In the genomic region with DNA sequence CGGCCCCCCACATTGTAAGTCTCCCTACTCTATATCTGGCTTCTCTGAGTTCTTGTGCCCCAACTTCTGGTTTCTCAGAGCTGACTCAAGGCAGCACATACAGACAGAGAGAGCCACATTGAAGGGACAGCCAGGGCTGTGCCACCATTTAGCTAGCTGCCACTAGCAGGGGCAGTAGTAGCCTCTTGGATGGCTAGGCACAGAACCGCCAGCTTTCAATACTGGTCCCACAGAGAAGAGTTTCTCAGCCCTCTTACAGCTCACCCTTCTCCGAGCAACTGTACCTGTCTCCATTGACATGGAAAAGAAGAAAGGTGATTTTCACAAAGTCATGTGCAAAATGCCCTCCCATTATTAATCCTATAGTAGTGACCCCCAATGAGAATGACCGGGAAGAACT, we compare ENCODE assay signal across 25 mouse cellular contexts. TPM values are rescaled to one million over a fixed set of nuclear protein-coding genes. Genes with fewer than 3 reads are reported as not detected.
DNase-seq lines count a peak whose midpoint lies in the region; ATAC-seq and TF ChIP-seq lines count a peak whose summit lies in the region.
"Had no signal": no experiment of that assay in that cellular context is flagged by ENCODE, and none has a peak within 500 bp of the region (broad histone marks: within the 10 kb centered on the region; RNA-seq: fewer than 3 reads in every experiment).

No protein-coding gene starts in this region.

- H3K27ac ChIP-seq in forebrain, embryonic 12.5 days = peak overlapping the region; percentile 75
- H3K27ac ChIP-seq in forebrain, postnatal 0 days (ENCODE audit: low read depth, low read length) = no peak overlapping the region
- peak overlapping the region; percentile 67; the same call in 1 of the 2 replicates for H3K27ac ChIP-seq in hindbrain, embryonic 11.5 days (ENCODE audit: low read depth, low read length)
- H3K27ac ChIP-seq in midbrain, embryonic 14.5 days (replicated peaks; ENCODE audit: low read depth, low read length) = peak overlapping the region; percentile 74
- H3K27ac ChIP-seq: intestine, embryonic 15.5 days; limb, embryonic 10.5 days had no signal

- H3K9ac ChIP-seq in forebrain, embryonic 12.5 days = no peak overlapping the region
- H3K9ac ChIP-seq in forebrain, postnatal 0 days = no peak overlapping the region
- no peak overlapping the region for H3K9ac ChIP-seq in hindbrain, embryonic 11.5 days (ENCODE audit: low read depth, low read length)
- H3K9ac ChIP-seq in midbrain, embryonic 14.5 days (replicated peaks; ENCODE audit: low read length) = no peak overlapping the region
- H3K9ac ChIP-seq: intestine, embryonic 15.5 days had no signal

- DNase-seq in forebrain, postnatal 0 days = no peak
- peak; percentile 29 for DNase-seq in brain, embryonic 14.5 days (ENCODE audit: low read depth)
- no peak for DNase-seq in hindbrain, embryonic 11.5 days (ENCODE audit: low spot score)
- peak; percentile 14 for DNase-seq in midbrain, embryonic 14.5 days
- DNase-seq in urinary bladder, postnatal 36 days (ENCODE audit: low spot score in 2 of 2) = no peak
- no peak for DNase-seq in lung, postnatal 25 days (ENCODE audit: low spot score)
- DNase-seq: adrenal gland, postnatal 14 days; heart, postnatal 10 days; kidney, adult 9 months; kidney, postnatal 36 days; lung, adult 18-20 months; lung, postnatal 14 days; spleen, adult 18-20 months; thymus, postnatal 25 days had no signal

- no peak for ATAC-seq in forebrain, embryonic 12.5 days (ENCODE audit: low FRiP score)
- no peak for ATAC-seq in forebrain, postnatal 0 days
- ATAC-seq in hindbrain, embryonic 11.5 days (ENCODE audit: low FRiP score) = no peak
- ATAC-seq in midbrain, embryonic 14.5 days (ENCODE audit: low FRiP score, low TSS enrichment) = no peak
- no peak for ATAC-seq in erythroid progenitor cell, adult 5-6 weeks (replicated peaks; ENCODE audit: low FRiP score, poor library complexity, severe bottlenecking)
- ATAC-seq: activated CD4-positive, CD25-positive, alpha-beta regulatory T cell, adult 4 months had no signal

- TF ChIP-seq CTCF in forebrain, postnatal 0 days (IDR thresholded peaks at IDR 0.05; ENCODE audit: low read depth) = no peak
- no peak for TF ChIP-seq CTCF in brain, embryonic 14.5 days (IDR thresholded peaks at IDR 0.05; ENCODE audit: borderline replicate concordance, extremely low read depth, insufficient read depth, insufficient read length)

- H3K27me3 ChIP-seq in forebrain, embryonic 12.5 days = no peaks in the 10 kb centered on the region
- no peaks in the 10 kb centered on the region for H3K27me3 ChIP-seq in forebrain, postnatal 0 days (ENCODE audit: insufficient read depth, low read length)
- H3K27me3 ChIP-seq in hindbrain, embryonic 11.5 days (ENCODE audit: control insufficient read depth, insufficient read depth, low read length) = no peaks in the 10 kb centered on the region
- H3K27me3 ChIP-seq in midbrain, embryonic 14.5 days (ENCODE audit: control insufficient read depth, insufficient read depth, low read length) = no peaks in the 10 kb centered on the region
- H3K27me3 ChIP-seq: intestine, embryonic 15.5 days had no signal

- H3K4me3 ChIP-seq in forebrain, embryonic 12.5 days (replicated peaks) = no peak overlapping the region
- H3K4me3 ChIP-seq in forebrain, postnatal 0 days (ENCODE audit: low read depth, low read length) = no peak overlapping the region
- no peak overlapping the region for H3K4me3 ChIP-seq in hindbrain, embryonic 11.5 days (ENCODE audit: low read depth, low read length)
- no peak overlapping the region for H3K4me3 ChIP-seq in midbrain, embryonic 14.5 days (replicated peaks; ENCODE audit: low read depth, low read length)
- H3K4me3 ChIP-seq: intestine, embryonic 15.5 days; limb, embryonic 10.5 days had no signal

- no peaks in the 10 kb centered on the region for H3K36me3 ChIP-seq in forebrain, embryonic 12.5 days (replicated peaks)
- no peaks in the 10 kb centered on the region for H3K36me3 ChIP-seq in forebrain, postnatal 0 days (ENCODE audit: insufficient read depth)
- no peaks in the 10 kb centered on the region for H3K36me3 ChIP-seq in hindbrain, embryonic 11.5 days (ENCODE audit: control insufficient read depth, insufficient read depth, low read length)
- no peaks in the 10 kb centered on the region for H3K36me3 ChIP-seq in midbrain, embryonic 14.5 days (ENCODE audit: control insufficient read depth, insufficient read depth, low read length)
- H3K36me3 ChIP-seq: G1E; intestine, embryonic 15.5 days; limb, embryonic 10.5 days had no signal

- peaks cover 23% of the 10 kb centered on the region for H3K4me1 ChIP-seq in forebrain, embryonic 12.5 days
- H3K4me1 ChIP-seq in forebrain, postnatal 0 days (ENCODE audit: insufficient read depth) = peaks cover 14% of the 10 kb centered on the region
- H3K4me1 ChIP-seq in hindbrain, embryonic 11.5 days (replicated peaks; ENCODE audit: control insufficient read depth, insufficient read depth, low read length) = no peaks in the 10 kb centered on the region
- H3K4me1 ChIP-seq in midbrain, embryonic 14.5 days (ENCODE audit: control insufficient read depth, insufficient read depth, low read length) = peaks cover 27% of the 10 kb centered on the region; the same call in 1 of the 2 replicates
- H3K4me1 ChIP-seq: limb, embryonic 10.5 days had no signal

- H3K4me2 ChIP-seq in forebrain, embryonic 12.5 days = no peak overlapping the region
- no peak overlapping the region; the same call in 1 of the 2 replicates for H3K4me2 ChIP-seq in forebrain, postnatal 0 days (ENCODE audit: low read depth)
- no peak overlapping the region for H3K4me2 ChIP-seq in hindbrain, embryonic 11.5 days (replicated peaks; ENCODE audit: low read depth, low read length)
- H3K4me2 ChIP-seq in midbrain, embryonic 14.5 days (ENCODE audit: low read length) = no peak overlapping the region
- H3K4me2 ChIP-seq: heart, embryonic 11.5 days had no signal

- WGBS in forebrain, embryonic 12.5 days = 86% methylated on average over 4 of the region's 4 CpGs
- WGBS in forebrain, postnatal 0 days = 84% methylated on average over 4 of the region's 4 CpGs
- 93% methylated on average over 4 of the region's 4 CpGs for WGBS in hindbrain, embryonic 11.5 days
- 81% methylated on average over 4 of the region's 4 CpGs for WGBS in midbrain, embryonic 14.5 days

- no peak for TF ChIP-seq POLR2A in brain, embryonic 14.5 days (IDR thresholded peaks at IDR 0.05; ENCODE audit: borderline replicate concordance, extremely low read depth, insufficient read depth, insufficient read length, poor library complexity, severe bottlenecking)

- no peaks in the 10 kb centered on the region for H3K9me3 ChIP-seq in forebrain, embryonic 12.5 days
- no peaks in the 10 kb centered on the region for H3K9me3 ChIP-seq in forebrain, postnatal 0 days (ENCODE audit: low read length)
- no peaks in the 10 kb centered on the region for H3K9me3 ChIP-seq in hindbrain, embryonic 11.5 days (ENCODE audit: control insufficient read depth, low read length)
- no peaks in the 10 kb centered on the region for H3K9me3 ChIP-seq in midbrain, embryonic 14.5 days (ENCODE audit: control insufficient read depth, low read length)
- H3K9me3 ChIP-seq: G1E; intestine, embryonic 15.5 days; limb, embryonic 10.5 days had no signal

RNA-seq across cellular contexts. Expression of gene C2cd4b, which starts 35.4 kb away (rescaled TPM):
- polyA plus RNA-seq in forebrain, embryonic 12.5 days (2016; fragmentation: Nextera tagmentation; extraction: Ambion mirVana) = 0.22 and 0.35 TPM in 2 replicates
- total RNA-seq in forebrain, postnatal 0 days (2014; rRNA removed) = 0.92 and 1.00 TPM in 2 replicates
- 2.4 and 3.0 TPM in 2 replicates for polyA plus RNA-seq in forebrain, postnatal 0 days (2015; fragmentation: Nextera tagmentation; extraction: Ambion mirVana)
- polyA plus RNA-seq in brain, embryonic 14.5 days (2012; rRNA removed) = 0.53 and 1.2 TPM in 2 replicates
- polyA plus RNA-seq in hindbrain, embryonic 11.5 days (2014; fragmentation: Nextera tagmentation; extraction: Ambion mirVana) = 0.11 TPM in 1 of 2 replicates, not detected in the other
- 0.71 and 1.1 TPM in 2 replicates for polyA plus RNA-seq in midbrain, embryonic 14.5 days (2014; fragmentation: Nextera tagmentation; extraction: Ambion mirVana)
- total RNA-seq in erythroid progenitor cell, adult 5-6 weeks (2015; ENCODE audit: low replicate concordance) = not detected in 2 replicates
- not detected in 2 replicates for total RNA-seq in erythroid progenitor cell, adult 5-6 weeks (2017; ENCODE audit: low replicate concordance)
- total RNA-seq: G1E; gastrocnemius, adult 18-20 months; granulocyte monocyte progenitor cell, adult 5-6 weeks; liver, adult 2 months; megakaryocyte-erythroid progenitor cell, adult 5-6 weeks had no signal
- polyA plus RNA-seq: activated CD4-positive, CD25-positive, alpha-beta regulatory T cell, adult 4 months; G1E; liver, adult 2 months had no signal

RNA-seq across cellular contexts. Expression of gene C2cd4a, which starts 37.5 kb away (rescaled TPM):
- not detected in 2 replicates for polyA plus RNA-seq in forebrain, embryonic 12.5 days (2016; fragmentation: Nextera tagmentation; extraction: Ambion mirVana)
- 0.14 and 0.15 TPM in 2 replicates for total RNA-seq in forebrain, postnatal 0 days (2014; rRNA removed)
- 0.33 and 0.46 TPM in 2 replicates for polyA plus RNA-seq in forebrain, postnatal 0 days (2015; fragmentation: Nextera tagmentation; extraction: Ambion mirVana)
- polyA plus RNA-seq in brain, embryonic 14.5 days (2012; rRNA removed) = 0.42 and 0.52 TPM in 2 replicates
- polyA plus RNA-seq in hindbrain, embryonic 11.5 days (2014; fragmentation: Nextera tagmentation; extraction: Ambion mirVana) = not detected in 2 replicates
- 0.42 and 0.61 TPM in 2 replicates for polyA plus RNA-seq in midbrain, embryonic 14.5 days (2014; fragmentation: Nextera tagmentation; extraction: Ambion mirVana)
- not detected in 2 replicates for total RNA-seq in erythroid progenitor cell, adult 5-6 weeks (2015; ENCODE audit: low replicate concordance)
- not detected in 2 replicates for total RNA-seq in erythroid progenitor cell, adult 5-6 weeks (2017; ENCODE audit: low replicate concordance)
- total RNA-seq: adrenal gland, postnatal 14 days; gastrocnemius, adult 18-20 months; granulocyte monocyte progenitor cell, adult 5-6 weeks; heart, postnatal 10 days; liver, adult 2 months; megakaryocyte-erythroid progenitor cell, adult 5-6 weeks had no signal
- polyA plus RNA-seq: activated CD4-positive, CD25-positive, alpha-beta regulatory T cell, adult 4 months had no signal

RNA-seq across cellular contexts. Expression of gene Vps13c, which starts 45.5 kb away (rescaled TPM):
- polyA plus RNA-seq in forebrain, embryonic 12.5 days (2016; fragmentation: Nextera tagmentation; extraction: Ambion mirVana) = 7.4 and 8.8 TPM in 2 replicates
- 20.9 and 22.9 TPM in 2 replicates for total RNA-seq in forebrain, postnatal 0 days (2014; rRNA removed)
- 2.8 and 4.6 TPM in 2 replicates for polyA plus RNA-seq in forebrain, postnatal 0 days (2015; fragmentation: Nextera tagmentation; extraction: Ambion mirVana)
- polyA plus RNA-seq in brain, embryonic 14.5 days (2012; rRNA removed) = 19.2 and 20.7 TPM in 2 replicates
- polyA plus RNA-seq in hindbrain, embryonic 11.5 days (2014; fragmentation: Nextera tagmentation; extraction: Ambion mirVana) = 8.8 and 14.7 TPM in 2 replicates
- polyA plus RNA-seq in midbrain, embryonic 14.5 days (2014; fragmentation: Nextera tagmentation; extraction: Ambion mirVana) = 16.6 and 17.1 TPM in 2 replicates
- 13.8 and 15.1 TPM in 2 replicates for total RNA-seq in erythroid progenitor cell, adult 5-6 weeks (2015; ENCODE audit: low replicate concordance)
- total RNA-seq in erythroid progenitor cell, adult 5-6 weeks (2017; ENCODE audit: low replicate concordance) = 6.1 and 10.1 TPM in 2 replicates

Comparison
In these comparisons a context has a peak if more than half of its experiments do, and no peak if none do; other contexts are left out.
1. DNase-seq: peak in brain, embryonic 14.5 days (single experiment) and midbrain, embryonic 14.5 days (single experiment); none in forebrain, postnatal 0 days (single experiment), hindbrain, embryonic 11.5 days (single experiment), urinary bladder, postnatal 36 days (0 of 2) and lung, postnatal 25 days (single experiment).